Mouse (Mus musculus): ENCODE results near the gene Ccdc170.
"Not testable (repeated sequence)": the region's sequence is repeated elsewhere in the genome, so short reads cannot be mapped to it uniquely, and the experiment has no call there.

The Ccdc170 gene

GRCm38 (mm10) chr10:4482355-4482754 lies at the start of gene Ccdc170:
Gene Ccdc170 (plus strand): TSS chr10:4482502.
- in situ Hi-C loops (cut with MboI, MseI), result no loop called here

DNA sequence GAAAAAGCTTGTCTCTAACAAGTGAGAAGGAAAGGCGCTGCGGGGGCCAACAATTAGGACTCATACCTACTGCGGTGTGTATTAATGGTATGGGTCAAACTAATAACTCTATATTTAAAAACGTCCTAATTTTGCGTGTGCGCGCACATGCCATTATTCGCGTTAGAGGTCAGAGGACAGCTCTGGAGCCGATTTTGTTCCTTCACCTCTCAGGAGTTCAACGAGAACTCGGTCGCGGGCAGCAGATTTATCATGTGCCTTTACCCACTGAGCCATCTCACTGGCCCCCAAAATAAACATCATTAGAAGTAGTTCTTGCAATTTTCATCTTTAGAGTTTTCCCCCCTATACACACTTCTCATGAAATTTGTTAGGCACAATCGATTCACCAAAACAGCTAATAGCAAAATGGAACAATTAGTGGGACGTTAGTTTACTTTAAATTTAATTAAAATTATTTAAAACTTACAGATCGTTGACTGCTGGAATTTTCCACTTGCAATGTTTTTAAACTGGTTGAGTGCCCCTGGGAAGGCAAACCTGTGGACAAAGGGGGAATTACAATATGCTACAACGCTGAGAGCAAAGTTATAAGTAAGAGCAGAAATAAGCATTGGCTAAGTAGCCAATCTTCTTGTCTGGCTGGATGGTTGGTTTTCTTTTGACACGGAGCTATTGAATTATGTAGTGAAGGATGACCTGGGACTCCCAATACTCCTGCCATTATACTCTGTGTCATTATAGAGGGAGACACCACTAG lies 49.1 kb upstream of the Ccdc170 start:
- in situ Hi-C loops (cut with MboI, MseI), result no loop called here

GRCm38 (mm10) chr10:4433871-4434270 lies 48.4 kb upstream of the Ccdc170 start:
- in situ Hi-C loops (cut with MboI, MseI), result not testable (repeated sequence)

- in situ Hi-C loops (cut with MboI, MseI), result loop anchor here (5.0 kb wide), 1 partner anchor 38 kb away; no protein-coding TSS in a partner anchor
These were observed 46.9 kb upstream of the Ccdc170 start for GRCm38 (mm10) chr10:4435416-4435815.

DNA sequence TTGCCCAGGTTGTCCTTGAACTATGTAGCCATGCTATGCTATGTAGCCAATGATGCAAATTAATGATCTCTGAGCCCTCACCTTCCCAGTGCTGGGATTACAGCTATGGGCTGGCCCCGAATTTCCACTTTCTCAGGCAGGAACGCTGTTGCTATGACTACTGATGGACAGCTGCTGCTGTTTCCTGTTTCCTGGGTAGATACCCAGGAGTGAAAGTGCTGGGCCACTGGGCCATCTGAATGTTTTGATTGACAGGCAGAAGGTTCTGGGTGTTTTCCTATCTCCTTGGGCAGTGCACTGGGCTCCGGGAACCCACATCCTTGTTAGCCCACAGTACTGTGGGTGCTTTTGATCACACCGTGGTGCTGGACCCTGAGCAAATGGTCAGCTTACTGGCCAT lies 25.9 kb upstream of the Ccdc170 start:
- in situ Hi-C loops (cut with MboI, MseI), result no loop called here

DNA sequence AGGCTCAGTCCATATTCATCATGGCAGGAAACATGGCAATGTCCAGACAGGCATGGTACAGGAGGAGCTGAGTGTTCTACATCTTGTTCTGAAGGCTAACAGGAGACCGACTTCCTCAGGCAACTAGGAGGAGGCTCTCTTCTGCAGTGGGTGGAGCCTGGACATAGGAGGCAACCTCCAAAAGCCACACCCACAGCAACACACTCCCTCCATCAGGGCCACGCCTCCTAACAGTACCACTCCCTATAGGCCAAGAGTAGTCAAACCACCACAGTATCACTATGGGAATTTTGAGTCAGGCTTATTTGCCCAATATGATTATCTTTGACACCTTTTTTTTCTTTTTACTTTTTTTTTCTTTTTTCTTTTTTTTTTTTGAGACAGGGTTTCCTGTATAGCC lies 22.1 kb upstream of the Ccdc170 start:
- in situ Hi-C loops (cut with MboI, MseI), result no loop called here

- in situ Hi-C loops (cut with MboI, MseI), result no loop called here
These were observed 16.5 kb upstream of the Ccdc170 start for GRCm38 (mm10) chr10:4465799-4466198.

- in situ Hi-C loops (cut with MboI, MseI), result no loop called here
These were observed 12.9 kb upstream of the Ccdc170 start for GRCm38 (mm10) chr10:4469406-4469805.

DNA sequence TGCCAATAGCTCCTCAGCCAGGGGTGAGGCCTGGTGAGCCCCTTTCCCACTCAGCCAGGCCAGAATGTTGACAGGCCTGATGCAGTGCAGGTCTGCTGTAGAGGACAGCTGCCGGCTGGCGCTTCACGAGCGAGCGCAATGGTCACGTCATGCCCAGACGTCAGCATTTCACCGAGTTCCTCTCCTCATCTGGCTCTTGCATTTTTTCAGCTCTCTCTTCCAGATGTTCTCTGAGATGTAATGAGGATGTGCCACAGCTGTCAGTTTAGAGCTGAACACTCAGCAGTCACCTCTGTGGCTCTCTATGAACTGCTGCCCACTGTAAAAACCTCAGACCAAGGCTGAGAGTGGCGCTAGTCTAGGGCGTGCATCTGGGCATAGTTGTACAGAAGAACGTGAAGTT lies 8.7 kb upstream of the Ccdc170 start:
- in situ Hi-C loops (cut with MboI, MseI), result no loop called here

GRCm38 (mm10) chr10:4475431-4475830 lies 6.9 kb upstream of the Ccdc170 start:
- in situ Hi-C loops (cut with MboI, MseI), result no loop called here

DNA sequence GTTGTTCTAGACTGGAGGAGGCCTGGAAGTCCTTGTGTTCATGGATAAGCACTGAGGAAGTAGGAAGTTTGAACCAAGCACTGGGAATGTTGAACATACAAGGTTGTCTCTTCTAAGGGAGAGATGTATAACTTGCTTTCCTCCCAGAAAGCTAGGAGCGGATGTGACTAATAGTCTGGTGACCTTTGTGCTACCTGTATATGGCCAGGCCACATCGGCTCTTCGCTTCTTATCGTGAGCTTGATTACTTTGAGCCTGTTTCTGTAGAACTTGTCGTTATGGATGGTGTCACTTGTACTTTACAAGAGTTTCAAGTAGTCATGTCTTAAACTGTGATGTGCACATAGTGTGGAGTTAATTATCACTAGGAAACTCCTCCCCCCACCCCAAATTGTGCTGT lies 5.7 kb upstream of the Ccdc170 start:
- in situ Hi-C loops (cut with MboI, MseI), result no loop called here

DNA sequence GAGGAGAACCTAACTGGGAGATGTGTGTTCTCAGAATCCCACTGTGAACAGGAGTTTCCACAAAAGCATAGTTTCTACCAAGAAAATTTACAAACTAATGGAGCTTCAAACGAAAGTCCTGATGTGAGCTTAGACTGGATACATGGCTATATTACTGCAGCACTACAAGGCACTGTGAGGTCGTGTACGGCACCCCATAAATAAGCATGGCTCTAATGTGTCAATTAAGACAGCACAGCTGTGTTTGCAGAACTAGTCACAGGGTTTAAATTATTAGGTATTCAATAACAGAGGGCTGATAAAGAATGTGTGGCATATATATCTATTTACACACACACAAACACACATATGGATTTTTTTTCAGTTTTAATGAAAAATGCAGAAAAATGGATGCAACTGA lies 1.4 kb upstream of the Ccdc170 start:
- in situ Hi-C loops (cut with MboI, MseI), result no loop called here

DNA sequence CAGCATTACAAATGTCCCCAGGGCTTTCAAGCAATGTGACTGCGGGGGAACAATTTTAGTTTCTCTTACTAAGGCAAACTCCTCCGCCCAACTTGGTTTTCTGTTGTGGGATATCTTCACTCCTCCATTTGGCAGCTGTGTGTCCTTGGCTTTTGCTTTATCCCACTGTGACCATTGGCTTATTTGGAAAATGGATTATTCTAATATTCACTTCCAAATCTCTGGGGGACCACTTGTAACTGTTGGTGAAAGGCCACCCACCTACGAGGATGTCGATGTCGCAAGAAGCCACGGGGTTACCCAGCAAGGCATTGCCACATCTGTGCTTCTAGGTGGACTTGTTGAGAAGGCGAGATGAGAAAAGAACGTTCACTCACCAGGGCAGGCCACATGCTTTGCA lies 607 bp upstream of the Ccdc170 start:
- in situ Hi-C loops (cut with MboI, MseI), result no loop called here

DNA sequence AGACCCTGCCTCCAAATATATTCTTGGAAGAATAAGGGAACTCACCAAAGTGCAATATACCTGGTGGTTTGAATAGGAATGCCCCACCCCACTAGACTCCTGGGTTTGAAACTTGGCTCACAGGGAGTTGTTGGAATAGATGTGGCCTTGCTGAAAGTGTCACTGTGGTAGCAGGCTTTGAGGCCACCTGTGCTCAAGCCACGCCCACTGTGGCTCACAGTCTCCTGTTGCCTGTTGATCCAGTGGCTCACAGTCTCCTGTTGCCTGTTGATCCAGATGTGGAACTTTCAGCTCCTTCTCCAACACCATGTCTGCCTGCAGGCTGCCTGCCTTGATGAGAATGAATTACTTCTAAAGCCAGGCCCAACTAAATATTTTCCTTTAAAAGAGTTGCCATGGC lies 1.5 kb downstream of the Ccdc170 start:
- in situ Hi-C loops (cut with MboI, MseI), result no loop called here

DNA sequence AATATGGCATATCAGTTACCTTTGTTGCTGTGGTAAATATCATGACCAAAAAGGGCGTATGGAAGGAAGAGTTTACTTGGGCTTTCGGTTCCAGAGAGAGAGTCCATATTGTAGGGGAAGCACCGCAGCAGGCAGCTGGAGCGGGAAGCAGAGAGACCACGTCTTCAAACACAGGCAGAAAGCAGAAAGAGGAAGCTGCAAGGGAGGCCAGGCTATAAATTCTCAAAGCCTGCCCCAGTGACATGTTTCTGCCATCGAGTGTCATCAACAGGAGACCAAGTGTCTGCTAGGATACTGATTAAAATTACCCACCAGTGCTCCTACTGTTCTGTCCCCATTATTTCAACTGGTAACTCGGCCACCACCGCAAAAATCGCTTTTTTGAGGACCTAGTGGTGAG lies 2.7 kb downstream of the Ccdc170 start:
- in situ Hi-C loops (cut with MboI, MseI), result no loop called here

- in situ Hi-C loops (cut with MboI, MseI), result no loop called here
These were observed 7.6 kb downstream of the Ccdc170 start for GRCm38 (mm10) chr10:4489865-4490264.

DNA sequence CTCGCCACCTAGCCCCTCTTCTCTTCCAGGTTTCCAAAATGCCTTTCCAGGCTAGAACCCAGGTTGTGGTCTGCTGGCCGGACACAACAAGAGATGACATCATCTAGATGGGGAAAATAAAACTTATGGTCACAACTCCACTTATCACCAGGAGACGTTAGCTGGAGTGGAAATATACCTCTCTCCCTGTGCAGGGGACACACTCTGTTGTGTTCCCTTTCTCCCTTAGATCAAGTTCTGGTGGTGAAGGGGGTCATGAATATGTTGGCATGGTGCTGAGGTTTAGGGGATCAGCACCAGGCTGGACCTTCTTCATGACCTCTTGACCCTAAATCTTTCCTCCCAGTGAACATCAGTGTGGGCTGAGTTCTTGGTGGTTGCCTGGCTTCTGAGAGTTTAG lies 9.0 kb downstream of the Ccdc170 start:
- in situ Hi-C loops (cut with MboI, MseI), result no loop called here

DNA sequence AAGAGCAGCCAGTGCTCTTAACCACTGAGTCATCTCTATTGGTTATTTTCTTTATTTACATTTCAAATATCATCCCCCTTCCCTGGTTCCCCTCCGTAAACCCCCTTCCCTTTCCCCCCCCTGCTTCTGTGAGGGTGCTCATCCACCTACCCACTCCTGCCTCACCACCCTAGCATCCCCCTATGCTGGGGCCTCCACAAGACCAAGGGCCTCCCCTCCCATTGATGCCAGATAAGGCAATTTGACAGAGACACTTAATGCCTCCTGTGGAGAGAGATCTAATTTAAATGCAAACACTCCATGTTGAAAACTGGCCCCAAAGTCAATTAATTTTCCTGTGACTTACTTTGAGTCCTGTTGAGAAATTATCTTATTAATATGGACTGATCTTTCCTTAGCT lies 9.7 kb downstream of the Ccdc170 start:
- in situ Hi-C loops (cut with MboI, MseI), result no loop called here

DNA sequence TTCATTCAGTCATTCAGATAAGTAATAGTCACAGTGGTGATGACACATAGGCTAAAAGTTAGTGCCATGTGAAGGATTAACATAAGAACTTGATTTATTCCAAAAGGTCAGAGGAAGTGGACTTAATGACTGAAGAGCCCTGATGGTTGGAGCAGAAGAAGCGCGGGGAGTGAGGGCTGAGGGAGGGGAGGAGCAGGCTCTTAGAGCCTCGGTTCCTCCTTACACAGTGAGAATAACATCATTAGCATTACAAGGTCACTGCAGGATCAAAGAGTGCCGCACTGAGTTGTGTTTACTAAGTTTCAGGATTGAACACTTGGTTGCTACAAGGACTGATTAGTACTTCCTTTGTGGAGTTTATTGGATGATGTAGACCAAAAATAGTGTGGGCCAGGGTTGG lies 10.6 kb downstream of the Ccdc170 start:
- in situ Hi-C loops (cut with MboI, MseI), result no loop called here

GRCm38 (mm10) chr10:4503251-4503650 lies 20.9 kb downstream of the Ccdc170 start:
- in situ Hi-C loops (cut with MboI, MseI), result no loop called here

DNA sequence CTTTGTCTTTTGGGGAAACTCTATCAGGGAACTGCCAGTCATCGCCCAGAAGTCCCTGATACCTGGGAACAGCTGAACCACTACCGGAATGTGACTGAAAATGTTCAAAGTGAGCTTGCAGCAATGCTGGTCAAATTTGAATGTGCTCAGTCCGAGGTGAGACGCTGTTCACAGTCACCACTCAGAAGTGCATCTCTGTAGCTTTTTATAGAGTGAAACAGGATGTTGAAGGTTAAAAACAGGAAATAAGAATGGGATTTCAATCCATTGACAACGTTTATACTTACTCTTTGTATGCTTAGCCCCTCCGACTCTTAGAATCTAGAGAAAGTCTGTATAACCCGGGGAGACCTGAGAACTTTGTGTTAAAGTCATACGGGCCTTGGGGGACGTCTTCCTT lies 30.4 kb downstream of the Ccdc170 start:
- in situ Hi-C loops (cut with MboI, MseI), result no loop called here

- in situ Hi-C loops (cut with MboI, MseI), result no loop called here
These were observed 35.3 kb downstream of the Ccdc170 start for GRCm38 (mm10) chr10:4517614-4518013.

- in situ Hi-C loops (cut with MboI, MseI), result no loop called here
These were observed 37.3 kb downstream of the Ccdc170 start for GRCm38 (mm10) chr10:4519645-4520044.

All from T-helper 2 cell (primary cell).